Mouse (Mus musculus): ENCODE data around the gene Jam3.

GRCm38 (mm10) chr9:27149836-27150235 lies 5.4 kb downstream of the Jam3 start:
- TF ChIP-seq CTCF (IDR thresholded peaks at IDR 0.05; ENCODE audit: insufficient read depth, low read length), result no peak
- no peak for TF ChIP-seq POLR2A (IDR thresholded peaks at IDR 0.05; ENCODE audit: borderline replicate concordance, extremely low read depth, low read depth, low read length)

Data from lung, adult 2 months (tissue).